Mouse (Mus musculus) midbrain, embryonic 10.5 days (tissue): ENCODE measurements around the gene Bcdin3d. TPM values are rescaled to one million over a fixed set of nuclear protein-coding genes. Genes with fewer than 3 reads are reported as not detected.
A peak's percentile ranks its signal among the peaks of the same experiment; 100 is the strongest.

ENCODE experiments used
- DNase-seq: peaks from one replicate; pipeline ENCODE4 v3.0.0-alpha.2; 2017; ENCODE audit warnings: low spot score
- H3K27ac ChIP-seq: fragments of 300-500 bp; sonication (generic); replicated peaks from 2 replicates; pipeline ENCODE4 v1.5.1; 2016; ENCODE audit warnings: mild to moderate bottlenecking
- H3K27me3 ChIP-seq: fragments of 300-500 bp; sonication (generic); 2 replicates; pipeline ENCODE4 v1.6.1; 2016; ENCODE audit warnings: low read depth, mild to moderate bottlenecking; ENCODE audit not compliant: poor library complexity, severe bottlenecking
- H3K36me3 ChIP-seq: fragments of 300-500 bp; sonication (generic); 2 replicates; pipeline ENCODE4 v1.6.1; 2016; ENCODE audit warnings: mild to moderate bottlenecking, moderate library complexity
- H3K4me1 ChIP-seq: fragments of 300-500 bp; sonication (generic); 2 replicates; pipeline ENCODE4 v1.6.1; 2016
- H3K4me3 ChIP-seq: fragments of 300-500 bp; sonication (generic); 2 replicates; pipeline ENCODE4 v1.5.1; 2016; ENCODE audit warnings: mild to moderate bottlenecking, moderate library complexity
- H3K9me3 ChIP-seq: fragments of 300-500 bp; sonication (generic); replicated peaks from 2 replicates; pipeline ENCODE4 v1.6.1; 2016; ENCODE audit warnings: mild to moderate bottlenecking
- WGBS: fragments of 180-500 bp; shearing (Covaris S2); methylation state at CpG from one replicate; pipeline ENCODE4 v1.1.7; 2016; 5-methylcytosine and 5-hydroxymethylcytosine counted together
- polyA plus RNA-seq: library from polyadenylated mRNA; unstranded; fragments of >200 nt; fragmentation: Nextera tagmentation; extraction: Ambion mirVana; gene quantifications from 2 replicates; pipeline ENCODE4 v1.2.1, GENCODE M21; 2016

Bcdin3d gene
- polyA plus RNA-seq, 1 experiment from 2014 or later: 22.1 TPM

GRCm38 (mm10) chr15:99500320-99500719, 25.8 kb upstream of the Bcdin3d start:
- peaks cover 47% of the 10 kb centered on the region for H3K4me1 ChIP-seq
- H3K4me3 ChIP-seq: no peak overlapping the region
- no peak overlapping the region for H3K27ac ChIP-seq

GRCm38 (mm10) chr15:99499726-99500125, 25.2 kb upstream of the Bcdin3d start:
- WGBS: 58% methylated on average over 6 of the region's 6 CpGs

More at GRCm38 (mm10) chr15:99500320-99500719, 25.8 kb upstream of the Bcdin3d start:
- no peaks in the 10 kb centered on the region for H3K9me3 ChIP-seq
- H3K27me3 ChIP-seq: peaks cover 23% of the 10 kb centered on the region; the same call in 1 of the 2 replicates
- DNase-seq: no peak
- 67% methylated on average over 5 of the region's 5 CpGs for WGBS
- H3K36me3 ChIP-seq: no peaks in the 10 kb centered on the region

GRCm38 (mm10) chr15:99498781-99499180, 24.3 kb upstream of the Bcdin3d start:
- peaks cover 40% of the 10 kb centered on the region for H3K4me1 ChIP-seq

More at GRCm38 (mm10) chr15:99499726-99500125, 25.2 kb upstream of the Bcdin3d start:
- DNase-seq: no peak
- Histone ChIP-seq H3K36me3 (no peaks in the 10 kb centered on the region), H3K4me3 (no peak overlapping the region), H3K27ac (no peak overlapping the region), H3K9me3 (no peaks in the 10 kb centered on the region), H3K27me3 (peaks cover 23% of the 10 kb centered on the region; the same call in 1 of the 2 replicates), H3K4me1 (peaks cover 41% of the 10 kb centered on the region)

GRCm38 (mm10) chr15:99498356-99498755, 23.8 kb upstream of the Bcdin3d start:
- H3K27ac ChIP-seq: no peak overlapping the region
- WGBS: 88% methylated on average over 4 of the region's 4 CpGs
- peaks cover 40% of the 10 kb centered on the region for H3K4me1 ChIP-seq
- H3K27me3 ChIP-seq: peaks cover 26% of the 10 kb centered on the region; the same call in 1 of the 2 replicates
- no peak overlapping the region for H3K4me3 ChIP-seq
- no peaks in the 10 kb centered on the region for H3K9me3 ChIP-seq
- DNase-seq: no peak
- H3K36me3 ChIP-seq: no peaks in the 10 kb centered on the region

More at GRCm38 (mm10) chr15:99498781-99499180, 24.3 kb upstream of the Bcdin3d start:
- no peak for DNase-seq
- no peaks in the 10 kb centered on the region for H3K9me3 ChIP-seq
- WGBS: 83% methylated on average over 4 of the region's 4 CpGs
- H3K27ac ChIP-seq: no peak overlapping the region
- no peak overlapping the region for H3K4me3 ChIP-seq
- H3K27me3 ChIP-seq: peaks cover 26% of the 10 kb centered on the region; the same call in 1 of the 2 replicates
- H3K36me3 ChIP-seq: no peaks in the 10 kb centered on the region

GRCm38 (mm10) chr15:99497527-99498242, 23.2 kb upstream of the Bcdin3d start:
- 59% methylated on average over 12 of the region's 12 CpGs for WGBS
- peaks cover 37% of the 10 kb centered on the region for H3K4me1 ChIP-seq
- no peaks in the 10 kb centered on the region for H3K9me3 ChIP-seq
- no peak overlapping the region for H3K4me3 ChIP-seq
- no peak for DNase-seq
- H3K36me3 ChIP-seq: no peaks in the 10 kb centered on the region
- H3K27me3 ChIP-seq: peaks cover 26% of the 10 kb centered on the region; the same call in 1 of the 2 replicates
- H3K27ac ChIP-seq: no peak overlapping the region

- no peak overlapping the region for H3K27ac ChIP-seq
- no peaks in the 10 kb centered on the region for H3K36me3 ChIP-seq
- DNase-seq: peak; percentile 66
- H3K27me3 ChIP-seq: peaks cover 29% of the 10 kb centered on the region; the same call in 1 of the 2 replicates
- H3K4me1 ChIP-seq: peaks cover 31% of the 10 kb centered on the region
- no peak overlapping the region for H3K4me3 ChIP-seq
- 11% methylated on average over 4 of the region's 4 CpGs for WGBS
- H3K9me3 ChIP-seq: no peaks in the 10 kb centered on the region
These were observed 22.5 kb upstream of the Bcdin3d start for GRCm38 (mm10) chr15:99497061-99497460.

- H3K4me3 ChIP-seq: no peak overlapping the region
- H3K36me3 ChIP-seq: no peaks in the 10 kb centered on the region
- no peak for DNase-seq
- no peak overlapping the region for H3K27ac ChIP-seq
- H3K27me3 ChIP-seq: no peaks in the 10 kb centered on the region
- WGBS: 77% methylated on average over 6 of the region's 6 CpGs
- H3K4me1 ChIP-seq: no peaks in the 10 kb centered on the region
- H3K9me3 ChIP-seq: no peaks in the 10 kb centered on the region
These were observed 10.2 kb upstream of the Bcdin3d start for GRCm38 (mm10) chr15:99484745-99485144.

DNA sequence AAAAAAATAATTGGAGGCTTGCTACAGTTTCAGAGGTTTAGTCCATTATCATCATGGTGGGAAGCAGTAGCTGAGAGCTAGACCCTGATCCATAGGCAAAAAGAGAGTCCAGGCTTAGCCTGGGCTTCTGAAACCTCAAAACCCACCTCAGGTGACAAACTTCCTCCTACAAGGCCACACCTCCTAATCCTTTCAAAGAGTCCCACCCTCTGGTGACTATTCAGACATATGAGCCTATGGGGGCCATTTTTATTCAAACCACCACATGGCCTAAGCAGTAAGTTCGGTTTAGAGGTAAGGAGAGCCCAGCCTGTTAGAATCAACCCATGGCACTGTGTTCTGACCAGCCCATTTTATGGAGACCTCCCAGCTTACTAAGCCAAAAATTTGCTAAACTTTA, 1.3 kb upstream of the Bcdin3d start:
- no peak for DNase-seq
- H3K4me1 ChIP-seq: peaks cover 20% of the 10 kb centered on the region
- WGBS: 71% methylated on average over 1 of the region's 1 CpGs
- H3K27me3 ChIP-seq: peaks cover 4% of the 10 kb centered on the region; the same call in 1 of the 2 replicates
- peaks cover 9% of the 10 kb centered on the region for H3K36me3 ChIP-seq
- no peak overlapping the region for H3K4me3 ChIP-seq
- H3K27ac ChIP-seq: no peak overlapping the region
- H3K9me3 ChIP-seq: no peaks in the 10 kb centered on the region; the same call in 1 of the 2 replicates

DNA sequence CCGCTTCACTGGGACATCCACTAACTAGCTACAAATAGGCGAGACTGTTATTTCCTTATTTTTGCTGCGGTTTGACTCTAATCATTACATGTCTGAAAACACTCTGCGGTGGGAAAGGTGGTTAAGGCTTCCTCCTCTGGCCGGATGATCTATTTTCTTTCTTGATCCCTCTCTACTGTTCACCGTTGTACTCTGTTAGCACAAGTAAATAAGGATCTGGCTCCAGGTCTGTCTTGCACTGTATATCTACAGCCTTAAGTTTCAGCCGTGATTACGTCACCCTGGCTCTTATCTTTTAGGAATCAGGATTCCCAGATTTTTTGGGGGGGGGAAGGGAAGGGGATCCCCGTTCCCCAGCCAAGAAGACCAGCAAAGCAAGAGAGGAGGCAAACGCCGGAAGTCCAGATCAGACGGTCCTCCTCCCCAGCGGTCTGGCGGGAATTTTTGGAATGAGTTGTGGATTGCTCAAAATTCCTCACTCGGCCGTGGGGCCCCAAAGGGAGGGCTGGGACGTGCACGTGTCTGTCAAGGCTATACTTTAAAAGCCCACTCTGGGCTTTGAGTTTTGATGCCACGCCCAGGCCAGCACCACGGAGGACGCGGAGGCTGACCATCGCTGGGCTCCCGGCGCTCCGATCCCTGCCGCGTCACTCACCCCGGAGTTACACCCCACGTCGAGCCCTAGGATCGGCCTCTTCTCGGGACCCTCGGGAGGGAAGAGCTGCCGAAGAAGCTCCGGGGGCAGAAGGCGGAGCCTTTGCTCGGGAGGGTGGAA, 542 bp downstream of the Bcdin3d start:
- DNase-seq: no peak
- 8% methylated on average over 38 of the region's 38 CpGs for WGBS
- H3K4me3 ChIP-seq: peak overlapping the region; percentile 83
- no peaks in the 10 kb centered on the region; the same call in 1 of the 2 replicates for H3K9me3 ChIP-seq
- H3K4me1 ChIP-seq: peaks cover 25% of the 10 kb centered on the region
- H3K27ac ChIP-seq: peak overlapping the region; percentile 96
- peaks cover 4% of the 10 kb centered on the region; the same call in 1 of the 2 replicates for H3K27me3 ChIP-seq
- H3K36me3 ChIP-seq: peaks cover 27% of the 10 kb centered on the region

DNA sequence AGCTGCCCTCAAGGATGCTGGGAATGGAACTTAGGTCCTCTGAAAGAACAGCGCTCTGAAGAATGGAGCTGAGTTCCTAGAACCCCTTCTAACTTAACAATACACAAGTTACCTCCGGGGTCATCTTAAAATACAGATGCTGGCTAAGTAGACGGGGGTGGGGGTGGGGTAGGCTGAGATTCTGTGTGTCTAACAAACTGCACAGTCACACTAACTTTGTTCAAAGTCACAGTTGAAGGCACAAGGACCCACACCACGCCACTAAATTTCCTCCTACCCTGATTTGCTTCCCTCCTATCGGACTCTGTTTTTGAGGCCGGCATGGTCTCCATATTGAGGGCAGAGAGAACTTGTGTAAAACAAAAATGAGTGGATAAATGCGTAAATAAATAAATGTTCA, 1.6 kb downstream of the Bcdin3d start:
- no peak overlapping the region for H3K27ac ChIP-seq
- WGBS: 93% methylated on average over 7 of the region's 7 CpGs
- peaks cover 4% of the 10 kb centered on the region; the same call in 1 of the 2 replicates for H3K27me3 ChIP-seq
- no peak for DNase-seq
- peak overlapping the region; percentile 83; the same call in 1 of the 2 replicates for H3K4me3 ChIP-seq
- H3K9me3 ChIP-seq: no peaks in the 10 kb centered on the region; the same call in 1 of the 2 replicates
- peaks cover 34% of the 10 kb centered on the region for H3K36me3 ChIP-seq
- peaks cover 25% of the 10 kb centered on the region for H3K4me1 ChIP-seq

DNA sequence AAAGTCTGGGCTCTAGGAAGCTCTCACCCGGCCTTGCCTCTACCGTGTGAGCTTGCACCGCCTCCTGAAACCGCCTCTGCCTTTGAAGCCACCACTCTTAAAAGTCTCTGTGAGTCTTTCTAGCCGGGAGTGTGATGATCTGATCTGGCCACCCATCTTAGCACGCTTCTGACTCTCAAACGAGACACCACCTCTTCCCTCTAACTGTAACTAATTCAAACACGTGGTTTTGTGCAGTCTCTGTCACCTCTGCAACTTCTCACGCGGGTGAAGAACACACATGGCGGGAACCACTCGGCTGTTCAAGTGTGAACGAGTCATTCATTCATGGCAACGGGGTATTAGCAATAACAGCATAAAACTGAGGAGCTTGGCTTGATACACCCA, 2.9 kb downstream of the Bcdin3d start:
- H3K9me3 ChIP-seq: no peaks in the 10 kb centered on the region; the same call in 1 of the 2 replicates
- H3K4me3 ChIP-seq: no peak overlapping the region
- H3K27me3 ChIP-seq: peaks cover 3% of the 10 kb centered on the region; the same call in 1 of the 2 replicates
- 81% methylated on average over 14 of the region's 14 CpGs for WGBS
- peaks cover 25% of the 10 kb centered on the region for H3K4me1 ChIP-seq
- DNase-seq: no peak
- no peak overlapping the region for H3K27ac ChIP-seq
- H3K36me3 ChIP-seq: peaks cover 34% of the 10 kb centered on the region

DNA sequence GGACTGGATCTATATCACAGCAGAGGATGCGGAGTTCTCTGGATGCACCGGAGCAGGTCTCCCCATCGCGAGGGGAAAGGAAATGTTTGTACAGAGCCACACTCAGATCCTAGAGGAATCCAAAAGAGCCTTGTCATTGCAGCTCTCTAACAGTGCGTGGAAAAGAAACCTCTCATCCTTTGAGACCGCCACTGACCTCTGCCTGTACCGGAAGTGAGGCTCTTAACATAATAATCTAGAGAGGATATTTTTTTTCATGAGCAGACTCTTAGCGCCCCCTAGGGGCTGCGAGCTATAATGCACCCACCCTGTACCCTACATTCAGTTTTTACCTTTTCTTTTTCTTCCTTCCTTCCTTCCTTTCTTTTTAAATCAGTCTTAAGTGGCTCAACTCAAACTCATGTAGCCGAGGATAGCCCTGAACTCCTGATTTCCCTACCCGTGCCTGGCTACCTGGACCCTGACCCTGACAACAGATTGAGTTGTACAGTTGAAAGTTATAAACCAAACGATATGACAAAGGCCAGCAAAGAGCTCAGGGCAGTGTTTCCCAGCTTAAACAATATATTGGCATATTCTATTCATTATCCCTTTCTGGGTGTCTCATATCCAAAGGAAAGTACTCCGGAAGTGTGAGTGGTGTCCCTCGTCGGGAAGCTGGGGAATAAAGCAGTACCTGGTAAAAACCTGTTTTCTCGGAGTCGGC, 3.4 kb downstream of the Bcdin3d start:
- H3K27ac ChIP-seq: 0 out of 2 replicates have a peak overlapping the region, but pooled peaks have one; percentile 38
- H3K36me3 ChIP-seq: peaks cover 34% of the 10 kb centered on the region
- no peaks in the 10 kb centered on the region; the same call in 1 of the 2 replicates for H3K9me3 ChIP-seq
- peaks cover 25% of the 10 kb centered on the region for H3K4me1 ChIP-seq
- no peak overlapping the region for H3K4me3 ChIP-seq
- DNase-seq: peak; percentile 36
- no peaks in the 10 kb centered on the region for H3K27me3 ChIP-seq
- WGBS: 66% methylated on average over 17 of the region's 17 CpGs
